Mouse (Mus musculus): ENCODE measurements around the gene Zfp658. TPM values are rescaled to one million over a fixed set of nuclear protein-coding genes. Genes with fewer than 3 reads are reported as not detected.

Gene Zfp658
- polyA plus RNA-seq (2016; fragmentation: Nextera tagmentation; extraction: Ambion mirVana) = 7.5 and 7.8 TPM in 2 replicates

DNA sequence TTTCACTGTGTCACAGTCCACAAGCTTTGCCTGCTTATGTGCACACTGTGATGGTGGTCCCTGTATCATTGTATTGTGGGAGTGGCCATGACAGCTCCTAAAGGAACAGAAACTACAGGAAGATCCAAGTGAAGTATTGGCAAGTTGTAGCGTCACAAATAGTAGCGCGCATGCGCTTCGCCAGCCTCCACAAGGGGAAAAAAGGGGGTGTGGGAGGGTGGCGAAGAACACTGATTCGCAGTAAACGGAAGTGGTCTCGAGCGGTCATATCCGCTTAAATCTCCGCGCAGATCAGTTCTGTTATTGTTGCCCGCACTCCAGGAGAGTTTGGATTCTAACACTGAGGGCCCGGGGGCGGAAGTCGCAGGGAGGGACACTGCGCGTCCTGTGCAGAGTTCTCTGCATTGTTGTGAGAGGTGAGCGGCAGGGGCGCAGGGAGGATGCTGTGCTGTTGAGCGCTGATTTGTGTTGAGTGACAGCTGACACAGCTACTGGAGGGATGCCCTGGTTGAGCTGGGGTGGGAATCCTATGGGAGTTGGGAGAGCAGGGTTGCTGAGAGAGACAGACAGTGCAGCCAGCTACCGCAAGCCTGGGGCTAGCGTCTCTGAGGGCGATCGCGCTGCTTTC lies at the start of gene Zfp658:
Gene Zfp658 (plus strand): TSS at position 251 of the 628 bp plus-strand sequence.
- ATAC-seq (ENCODE audit: low FRiP score) = peak; percentile 92
- H3K4me3 ChIP-seq (replicated peaks) = peak within 1 kb of the TSS; percentile 74
- WGBS = under 1% methylated on average over 27 of the region's 27 CpGs

DNA sequence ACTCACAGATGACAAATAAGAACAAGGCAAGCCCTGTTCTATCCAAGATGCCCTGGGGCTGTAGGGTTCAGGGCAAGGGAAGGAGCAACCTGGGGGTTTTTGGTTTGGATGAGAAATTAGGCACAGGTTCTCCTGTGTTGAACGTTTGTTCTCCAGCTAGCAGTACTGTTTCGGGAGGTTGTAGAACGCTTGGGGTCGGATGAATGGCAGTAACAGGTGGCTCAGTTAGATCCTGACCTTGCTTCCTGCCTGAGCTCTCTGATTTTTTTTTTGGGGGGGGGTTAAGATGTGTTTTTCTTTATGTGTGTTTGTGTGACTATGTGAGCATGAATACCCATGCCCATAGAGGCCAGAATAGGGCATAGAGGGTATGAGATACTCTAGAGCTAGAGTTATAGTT lies 49.5 kb upstream of the Zfp658 start:
- Histone ChIP-seq H3K4me2 (no peak overlapping the region), H3K4me1 (no peaks in the 10 kb centered on the region), H3K4me3 (replicated peaks) (no peak overlapping the region), H3K9ac (no peak overlapping the region), H3K27me3 (no peaks in the 10 kb centered on the region), H3K9me3 (no peaks in the 10 kb centered on the region), H3K27ac (no peak overlapping the region), H3K36me3 (replicated peaks) (no peaks in the 10 kb centered on the region)
- 84% methylated on average over 4 of the region's 4 CpGs for WGBS
- ATAC-seq (ENCODE audit: low FRiP score) = no peak

More for the DNA sequence above, at the start of gene Zfp658:
- peak within 1 kb of the TSS; percentile 74 for H3K9ac ChIP-seq
- peak within 1 kb of the TSS; percentile 92 for H3K27ac ChIP-seq
- H3K4me2 ChIP-seq = peak within 1 kb of the TSS; percentile 72
- no peaks in the 10 kb centered on the region for H3K9me3 ChIP-seq
- peaks cover 14% of the 10 kb centered on the region for H3K4me1 ChIP-seq
- peaks cover 17% of the 10 kb centered on the region for H3K36me3 ChIP-seq (replicated peaks)
- no peaks in the 10 kb centered on the region; the same call in 1 of the 2 replicates for H3K27me3 ChIP-seq

DNA sequence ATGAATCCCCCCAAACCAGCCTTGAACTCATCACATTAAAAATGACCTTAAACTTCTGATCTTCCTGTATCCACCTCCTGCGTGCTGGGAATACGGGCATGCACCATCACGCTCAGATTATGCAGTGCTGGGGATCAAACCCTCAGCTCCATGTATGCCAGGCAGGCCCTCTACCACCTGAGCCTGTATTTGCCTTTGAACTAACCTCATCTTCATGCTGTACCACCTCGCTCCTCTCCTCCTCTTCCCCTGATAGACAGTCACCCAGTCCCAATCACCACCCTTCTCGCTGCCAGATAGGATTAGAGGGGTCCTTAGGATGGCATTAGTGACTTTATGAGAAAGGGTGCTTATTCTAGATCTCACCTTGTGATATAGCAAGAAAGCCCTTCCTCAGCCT lies 47.0 kb upstream of the Zfp658 start:
- Histone ChIP-seq H3K4me1 (no peaks in the 10 kb centered on the region), H3K27me3 (no peaks in the 10 kb centered on the region), H3K4me2 (no peak overlapping the region), H3K9me3 (no peaks in the 10 kb centered on the region), H3K36me3 (replicated peaks) (no peaks in the 10 kb centered on the region), H3K9ac (no peak overlapping the region), H3K4me3 (replicated peaks) (no peak overlapping the region), H3K27ac (no peak overlapping the region)
- ATAC-seq (ENCODE audit: low FRiP score) = no peak
- 83% methylated on average over 5 of the region's 5 CpGs for WGBS

DNA sequence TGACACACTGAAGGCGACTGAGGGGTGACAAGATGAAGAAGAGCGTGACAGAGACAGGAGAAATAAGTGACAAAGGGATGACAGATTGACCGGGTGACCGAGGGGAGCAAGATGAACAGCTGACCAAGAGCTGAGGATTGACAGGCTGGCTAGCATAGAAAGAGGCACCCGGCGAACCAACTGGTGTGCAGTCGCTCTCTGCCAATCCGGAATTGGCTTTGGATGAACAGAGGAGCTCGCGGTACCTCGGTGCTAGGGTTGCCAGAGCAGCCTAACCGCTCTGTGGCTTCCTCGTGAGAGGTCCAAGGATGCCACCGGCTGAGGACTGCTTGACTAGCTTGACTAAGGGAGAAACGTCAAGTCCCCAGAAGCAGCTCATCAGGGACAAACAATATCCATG lies 43.7 kb upstream of the Zfp658 start:
- ATAC-seq (ENCODE audit: low FRiP score) = no peak
- Histone ChIP-seq H3K27me3 (no peaks in the 10 kb centered on the region), H3K4me3 (replicated peaks) (no peak overlapping the region), H3K27ac (no peak overlapping the region), H3K9ac (no peak overlapping the region), H3K9me3 (no peaks in the 10 kb centered on the region), H3K4me1 (no peaks in the 10 kb centered on the region), H3K36me3 (replicated peaks) (no peaks in the 10 kb centered on the region), H3K4me2 (no peak overlapping the region)
- 82% methylated on average over 15 of the region's 15 CpGs for WGBS

DNA sequence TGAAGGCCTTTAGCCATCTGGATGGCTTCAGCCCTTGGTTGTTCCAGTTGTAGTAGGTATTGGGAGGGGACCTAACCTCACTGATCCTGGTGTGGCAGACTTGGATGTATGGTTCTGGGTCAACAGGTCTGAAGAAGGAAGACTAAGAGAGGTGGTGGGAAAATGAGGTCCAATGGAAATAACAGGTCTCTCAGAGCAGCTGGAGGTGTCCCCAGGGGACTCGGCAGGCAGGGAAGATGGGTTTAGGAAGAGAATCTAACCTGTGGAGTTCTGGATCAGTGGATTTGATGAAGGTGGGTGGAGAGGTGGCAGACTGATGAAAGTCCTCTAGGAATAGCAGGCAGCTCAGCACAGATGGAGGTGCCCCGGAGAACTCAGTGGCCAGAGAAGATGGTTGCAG lies 39.3 kb upstream of the Zfp658 start:
- 85% methylated on average over 2 of the region's 2 CpGs for WGBS
- no peaks in the 10 kb centered on the region for H3K9me3 ChIP-seq
- no peak overlapping the region for H3K27ac ChIP-seq
- H3K9ac ChIP-seq = no peak overlapping the region
- no peak overlapping the region for H3K4me3 ChIP-seq (replicated peaks)
- ATAC-seq (ENCODE audit: low FRiP score) = no peak
- H3K27me3 ChIP-seq = no peaks in the 10 kb centered on the region
- H3K4me1 ChIP-seq = no peaks in the 10 kb centered on the region
- H3K4me2 ChIP-seq = no peak overlapping the region
- H3K36me3 ChIP-seq (replicated peaks) = no peaks in the 10 kb centered on the region

DNA sequence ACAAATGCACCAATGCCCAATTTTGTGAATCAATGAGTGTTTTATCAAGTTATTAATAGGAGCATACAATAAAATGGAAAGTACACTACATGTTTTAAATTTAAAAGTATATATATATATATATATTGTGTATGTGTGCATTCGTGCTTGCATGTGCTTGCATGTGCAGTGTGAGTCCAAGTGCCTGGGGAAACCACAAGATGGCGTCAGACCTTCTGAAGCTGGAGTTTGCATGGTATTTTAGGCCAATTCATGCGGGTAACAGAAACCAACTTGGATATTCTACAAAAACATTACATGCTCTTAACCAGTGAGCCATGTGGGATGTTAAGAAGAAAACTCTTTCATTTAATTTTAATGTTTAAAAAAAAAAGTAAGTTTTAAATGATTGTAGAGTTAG lies 36.7 kb upstream of the Zfp658 start:
- no peak for ATAC-seq (ENCODE audit: low FRiP score)
- Histone ChIP-seq H3K4me3 (replicated peaks) (no peak overlapping the region), H3K27ac (no peak overlapping the region), H3K9me3 (no peaks in the 10 kb centered on the region), H3K4me2 (no peak overlapping the region), H3K27me3 (no peaks in the 10 kb centered on the region), H3K9ac (no peak overlapping the region), H3K36me3 (replicated peaks) (no peaks in the 10 kb centered on the region), H3K4me1 (no peaks in the 10 kb centered on the region)
- WGBS = 67% methylated on average over 3 of the region's 3 CpGs

DNA sequence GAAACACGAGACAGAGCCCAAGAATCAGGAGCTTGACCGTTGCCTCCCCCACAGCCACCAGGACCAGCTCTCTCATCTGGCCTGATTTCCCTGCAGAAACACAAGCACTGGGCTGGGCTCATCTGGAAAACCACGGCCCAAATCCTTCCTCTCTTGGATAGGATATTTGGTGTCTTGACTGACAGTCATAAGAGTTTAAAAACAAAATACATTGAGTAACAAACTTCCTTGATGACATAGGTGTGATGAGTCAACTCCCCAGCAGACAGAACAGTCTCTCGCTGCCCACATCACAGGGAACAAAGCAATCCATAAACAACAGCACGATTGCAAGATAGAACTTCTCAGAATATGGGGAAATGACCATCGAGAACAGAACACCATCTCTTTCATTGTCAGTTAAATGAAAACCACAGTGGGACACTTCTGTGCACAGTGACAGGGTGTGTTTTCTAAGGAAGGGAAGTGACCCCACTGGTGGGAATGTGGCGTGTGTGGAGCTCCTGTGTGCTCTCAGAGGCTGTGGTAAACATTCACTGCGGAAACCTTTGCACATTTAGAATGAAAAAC lies 31.8 kb upstream of the Zfp658 start:
- no peak for ATAC-seq (ENCODE audit: low FRiP score)
- H3K27me3 ChIP-seq = no peaks in the 10 kb centered on the region
- no peak overlapping the region for H3K4me2 ChIP-seq
- no peak overlapping the region for H3K9ac ChIP-seq
- no peaks in the 10 kb centered on the region for H3K4me1 ChIP-seq
- H3K36me3 ChIP-seq (replicated peaks) = no peaks in the 10 kb centered on the region
- no peak overlapping the region for H3K4me3 ChIP-seq (replicated peaks)
- no peaks in the 10 kb centered on the region for H3K9me3 ChIP-seq
- 80% methylated on average over 8 of the region's 8 CpGs for WGBS
- no peak overlapping the region for H3K27ac ChIP-seq

DNA sequence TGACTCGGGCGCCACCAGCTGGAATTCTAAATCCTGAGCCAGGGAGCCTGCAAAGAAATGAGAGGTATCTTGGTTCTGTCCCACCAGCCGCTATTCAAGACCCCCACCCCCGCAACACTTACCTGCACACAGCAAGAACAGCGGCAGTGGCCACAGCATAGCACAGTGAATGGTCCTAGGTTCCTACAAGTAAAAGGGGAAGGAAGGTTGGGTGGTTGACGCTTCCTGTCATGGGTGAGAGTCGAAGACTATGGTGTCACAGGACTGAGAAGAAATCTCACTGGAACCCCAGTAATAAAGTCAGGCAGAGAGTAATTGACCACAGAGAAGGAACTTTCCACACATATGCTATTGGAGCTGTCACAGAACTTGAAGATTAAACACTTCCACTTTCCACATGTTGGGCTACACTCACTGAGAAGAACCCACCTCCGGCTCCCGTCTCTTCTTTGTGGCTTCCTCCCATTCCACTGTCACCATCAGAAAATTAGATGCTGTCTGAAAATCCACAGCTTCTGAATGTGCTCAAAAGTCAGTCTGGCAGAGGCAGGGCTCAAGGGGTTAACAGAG lies 29.0 kb upstream of the Zfp658 start:
- 88% methylated on average over 9 of the region's 9 CpGs for WGBS

DNA sequence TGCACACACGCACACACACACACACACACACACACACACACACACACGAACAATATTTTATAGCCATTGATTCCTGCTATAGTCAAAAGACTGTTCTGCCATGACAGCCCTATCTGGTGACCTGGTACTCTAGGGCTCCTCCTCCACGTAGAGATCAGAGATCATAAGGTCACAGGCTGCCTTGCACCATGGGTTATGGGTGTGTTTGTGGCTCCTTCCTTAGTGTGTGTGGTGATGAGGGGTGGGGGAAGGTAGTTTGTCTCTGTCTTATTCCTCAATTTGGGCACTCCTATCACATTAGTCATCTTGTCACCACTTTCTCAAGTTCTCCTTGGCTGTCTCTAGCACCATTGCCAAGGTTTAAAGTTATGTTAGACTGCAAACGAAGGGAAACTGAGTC lies 23.5 kb upstream of the Zfp658 start:
- Histone ChIP-seq H3K27ac (no peak overlapping the region), H3K4me2 (no peak overlapping the region), H3K4me3 (replicated peaks) (no peak overlapping the region), H3K9ac (no peak overlapping the region), H3K36me3 (replicated peaks) (no peaks in the 10 kb centered on the region), H3K4me1 (no peaks in the 10 kb centered on the region), H3K27me3 (no peaks in the 10 kb centered on the region), H3K9me3 (no peaks in the 10 kb centered on the region)
- no peak for ATAC-seq (ENCODE audit: low FRiP score)
- WGBS = 72% methylated on average over 4 of the region's 4 CpGs

More for the DNA sequence above, 29.0 kb upstream of the Zfp658 start:
- Histone ChIP-seq H3K27ac (no peak overlapping the region), H3K9me3 (no peaks in the 10 kb centered on the region), H3K4me3 (replicated peaks) (no peak overlapping the region), H3K4me1 (no peaks in the 10 kb centered on the region), H3K9ac (no peak overlapping the region), H3K27me3 (no peaks in the 10 kb centered on the region), H3K36me3 (replicated peaks) (no peaks in the 10 kb centered on the region), H3K4me2 (no peak overlapping the region)
- no peak for ATAC-seq (ENCODE audit: low FRiP score)

DNA sequence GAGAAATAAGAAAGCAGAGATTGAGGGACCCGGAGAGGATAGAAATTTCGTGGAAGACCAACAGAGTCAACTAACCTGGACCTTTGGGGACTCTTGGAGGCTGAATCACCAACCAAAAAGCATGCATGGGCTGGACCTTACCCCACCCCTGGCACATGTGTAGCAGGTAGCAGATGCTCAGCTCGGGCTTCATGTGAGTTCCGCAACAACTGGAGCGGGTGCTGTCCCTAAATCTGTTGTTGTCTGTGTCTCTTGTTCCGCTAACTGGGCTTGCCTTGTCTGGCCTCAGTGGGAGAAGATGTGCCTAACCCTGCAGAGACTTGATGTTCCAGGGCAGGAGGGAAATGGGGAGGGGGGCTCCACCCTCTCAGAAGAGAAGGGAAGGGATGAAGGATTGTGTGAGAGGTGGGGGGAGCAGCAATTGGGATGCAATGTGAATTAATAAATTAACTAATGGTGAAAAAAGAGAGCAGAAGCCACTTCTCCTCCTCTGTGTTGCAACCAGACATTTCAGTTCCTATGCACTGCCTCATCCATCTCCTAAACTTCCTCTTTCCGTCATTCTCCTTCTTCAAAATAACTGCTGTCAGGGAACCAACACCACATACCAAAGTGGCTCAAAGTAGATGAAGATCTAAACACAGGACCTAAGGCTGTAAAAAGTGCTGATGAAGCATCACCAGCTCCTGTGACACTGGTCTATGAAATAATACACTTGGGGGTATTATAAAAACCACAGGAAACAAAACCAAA lies 17.7 kb upstream of the Zfp658 start, which contains the start of gene Cd33:
Gene Cd33 (minus strand): TSS at position 204 of the 753 bp plus-strand sequence.
- WGBS = 86% methylated on average over 7 of the region's 7 CpGs
- Histone ChIP-seq H3K4me3 (replicated peaks) (no peak within 1 kb of the TSS), H3K36me3 (replicated peaks) (no peaks in the 10 kb centered on the region), H3K9ac (no peak within 1 kb of the TSS), H3K27me3 (no peaks in the 10 kb centered on the region), H3K9me3 (no peaks in the 10 kb centered on the region), H3K4me2 (no peak within 1 kb of the TSS), H3K4me1 (no peaks in the 10 kb centered on the region), H3K27ac (no peak within 1 kb of the TSS)
- ATAC-seq (ENCODE audit: low FRiP score) = no peak

DNA sequence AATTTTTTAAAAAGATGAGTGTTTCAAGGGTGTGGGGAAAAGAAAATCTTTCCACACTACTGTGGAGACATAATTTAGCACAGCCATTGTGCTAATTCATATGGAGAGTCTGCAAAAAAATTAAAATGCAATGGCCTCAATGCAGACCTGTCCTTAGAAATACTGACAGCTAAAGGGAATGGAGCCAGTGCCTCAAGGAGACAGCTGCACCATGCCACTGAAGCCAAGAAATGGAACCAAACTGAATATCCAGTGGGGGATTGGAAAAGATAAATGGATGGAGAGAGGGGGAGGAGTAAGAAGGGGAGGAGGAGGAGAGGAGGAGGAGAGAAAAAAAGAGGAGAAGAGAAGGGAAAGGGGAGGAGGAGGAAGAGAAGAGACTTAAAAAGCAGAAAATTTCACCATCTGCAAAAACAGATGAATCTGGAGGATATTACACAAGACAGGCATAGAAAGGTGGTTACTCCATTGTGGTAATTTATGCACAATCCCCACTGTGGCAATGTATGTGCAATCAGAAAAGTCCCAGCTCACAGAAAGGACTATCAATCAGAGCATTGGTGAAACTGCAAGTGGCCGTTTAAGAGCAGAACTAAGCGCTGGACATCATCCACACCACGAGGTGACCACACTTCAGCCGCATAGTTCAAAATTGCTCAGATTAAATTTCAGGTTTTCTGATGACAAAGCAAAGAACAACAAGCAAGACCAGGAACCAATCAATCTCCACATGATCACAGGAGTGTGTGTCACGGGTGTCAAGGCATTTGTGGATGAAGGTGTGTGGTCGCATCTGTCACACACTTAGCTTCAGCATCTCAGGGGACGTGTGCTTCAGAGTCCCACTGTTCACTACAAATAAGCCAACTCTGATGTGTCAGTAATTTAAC lies 16.2 kb upstream of the Zfp658 start:
- Histone ChIP-seq H3K4me3 (replicated peaks) (no peak overlapping the region), H3K36me3 (replicated peaks) (no peaks in the 10 kb centered on the region), H3K27me3 (no peaks in the 10 kb centered on the region), H3K9me3 (no peaks in the 10 kb centered on the region), H3K4me2 (no peak overlapping the region), H3K9ac (no peak overlapping the region), H3K27ac (no peak overlapping the region), H3K4me1 (no peaks in the 10 kb centered on the region)
- no peak for ATAC-seq (ENCODE audit: low FRiP score)
- 79% methylated on average over 7 of the region's 7 CpGs for WGBS

DNA sequence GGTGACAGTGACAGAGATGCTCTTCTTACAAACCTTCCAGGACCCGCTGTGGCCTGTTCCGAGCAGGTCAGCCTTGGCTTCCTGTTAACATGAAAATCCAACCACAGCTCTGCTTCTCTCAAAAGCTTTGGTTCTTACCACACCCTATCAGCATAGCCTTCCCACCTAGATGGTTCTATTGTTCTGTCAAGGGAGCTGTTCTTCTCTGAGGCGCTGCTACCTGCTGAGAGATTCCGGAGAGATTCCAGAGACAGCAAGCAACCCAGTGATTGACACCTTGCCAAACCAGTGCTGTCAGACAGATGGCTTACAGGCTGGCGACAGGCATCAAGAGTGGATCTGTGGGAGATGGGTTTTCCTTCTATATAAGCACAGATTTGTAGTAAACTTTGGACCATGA lies 14.4 kb upstream of the Zfp658 start:
- Histone ChIP-seq H3K27ac (no peak overlapping the region), H3K9ac (no peak overlapping the region), H3K9me3 (no peaks in the 10 kb centered on the region), H3K4me3 (replicated peaks) (no peak overlapping the region), H3K4me1 (no peaks in the 10 kb centered on the region), H3K27me3 (no peaks in the 10 kb centered on the region), H3K36me3 (replicated peaks) (no peaks in the 10 kb centered on the region), H3K4me2 (no peak overlapping the region)
- WGBS = 43% methylated on average over 5 of the region's 5 CpGs
- no peak for ATAC-seq (ENCODE audit: low FRiP score)
